Mouse (Mus musculus) MEL (cell line): ENCODE measurements around the gene Tcea2.

ENCODE experiments used
- BHLHE40 ChIP-seq: IDR thresholded peaks from 2 replicates; pipeline ENCODE4 v1.6.1; 2012; ENCODE audit warnings: low read depth, mild to moderate bottlenecking, inconsistent platforms, low read length, improper control_type of control experiment, borderline replicate concordance
- CHD1 ChIP-seq: IDR thresholded peaks from 2 replicates; pipeline ENCODE4 v1.6.1; 2012; ENCODE audit warnings: low read depth, mild to moderate bottlenecking, inconsistent platforms, low read length, improper control_type of control experiment
- CTCF ChIP-seq, 3 experiments: IDR thresholded peaks in 2 of 3; conservative IDR thresholded peaks in 1 of 3; 2 replicates each; pipeline ENCODE4 v1.5.1; 2011 to 2012; ENCODE audit warnings: low read length in 3 of 3, low read depth in 2 of 3, mild to moderate bottlenecking in 2 of 3, improper control_type of control experiment in 1 of 3, inconsistent platforms in 1 of 3, mixed read lengths in 1 of 3, moderate library complexity in 1 of 3; ENCODE audit not compliant: control insufficient read depth in 1 of 3, insufficient read depth in 1 of 3, poor library complexity in 1 of 3, severe bottlenecking in 1 of 3
- EP300 ChIP-seq, 2 experiments: IDR thresholded peaks; 2 replicates each; pipeline ENCODE4 v1.6.1; 2011; ENCODE audit warnings: improper control_type of control experiment in 2 of 2, low read length in 2 of 2, low read depth in 1 of 2, mild to moderate bottlenecking in 1 of 2
- HCFC1 ChIP-seq: IDR thresholded peaks from 2 replicates; pipeline ENCODE4 v1.6.1; 2012; ENCODE audit warnings: low read depth, mild to moderate bottlenecking, inconsistent platforms, low read length, improper control_type of control experiment, moderate library complexity
- NELFE ChIP-seq: IDR thresholded peaks from 2 replicates; pipeline ENCODE4 v1.6.1; 2011; ENCODE audit warnings: low read depth, low read length, improper control_type of control experiment
- POLR2A ChIP-seq, 2 experiments: IDR thresholded peaks; 2 replicates each; pipeline ENCODE4 v1.6.1; 2011 to 2012; ENCODE audit warnings: low read length in 2 of 2, mild to moderate bottlenecking in 2 of 2, control low read depth in 1 of 2, improper control_type of control experiment in 1 of 2, low read depth in 1 of 2, moderate library complexity in 1 of 2; ENCODE audit not compliant: control insufficient read depth in 1 of 2, insufficient read depth in 1 of 2, poor library complexity in 1 of 2
- POLR2AphosphoS2 ChIP-seq: IDR thresholded peaks from 2 replicates; pipeline ENCODE4 v1.6.1; 2011; ENCODE audit warnings: low read length, improper control_type of control experiment
- TBP ChIP-seq: IDR thresholded peaks from 2 replicates; pipeline ENCODE4 v1.8.0; 2011; ENCODE audit warnings: low read depth, low read length, improper control_type of control experiment

GRCm38 (mm10) chr2:181715382-181715781 is 35.3 kb downstream of the Tcea2 start:
- TF ChIP-seq CTCF (IDR thresholded peaks at IDR 0.05 in 2 of 3, conservative IDR thresholded peaks at IDR 0.05 in 1 of 3; ENCODE audit: control insufficient read depth in 1 of 3, insufficient read depth in 1 of 3, low read depth in 2 of 3, low read length in 3 of 3, poor library complexity in 1 of 3, severe bottlenecking in 1 of 3), result no peak
- no peak for TF ChIP-seq POLR2AphosphoS2
- no peak for TF ChIP-seq NELFE
- TF ChIP-seq HCFC1, result no peak
- TF ChIP-seq POLR2A (IDR thresholded peaks at IDR 0.05; ENCODE audit: control insufficient read depth in 1 of 2, insufficient read depth in 1 of 2, low read depth in 1 of 2, low read length in 2 of 2, poor library complexity in 1 of 2), result no peak
- no peak for TF ChIP-seq TBP
- TF ChIP-seq EP300 (IDR thresholded peaks at IDR 0.05; ENCODE audit: low read depth in 1 of 2, low read length in 2 of 2), result no peak
- no peak for TF ChIP-seq BHLHE40
- no peak for TF ChIP-seq CHD1
